Mouse (Mus musculus): Measurements from ENCODE around the gene Npas2.

DNA sequence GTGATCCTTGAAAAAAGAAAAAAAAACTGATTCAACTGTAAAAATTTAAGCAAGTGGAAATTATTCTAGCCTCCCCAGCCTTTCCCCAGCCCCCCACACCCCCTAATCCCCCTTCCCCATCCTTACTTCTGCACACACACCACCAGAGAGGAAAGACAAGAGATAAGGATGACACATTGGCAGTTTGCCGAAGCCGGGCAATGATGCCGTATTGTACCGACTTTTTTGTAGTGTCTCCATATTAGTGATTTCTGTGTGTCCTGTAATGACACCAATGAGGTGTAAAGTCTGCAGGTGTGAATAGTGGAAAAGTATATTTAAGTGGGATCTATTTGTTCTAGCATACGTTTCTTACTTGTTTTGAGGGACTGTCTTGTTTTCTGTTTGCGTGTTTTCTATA is 146.6 kb downstream of the Npas2 start:
- no peak for TF ChIP-seq CTCF (IDR thresholded peaks at IDR 0.05; ENCODE audit: borderline replicate concordance, insufficient read depth, low read depth, low read length)
- no peak for TF ChIP-seq POLR2A (IDR thresholded peaks at IDR 0.05; ENCODE audit: borderline replicate concordance, insufficient read depth, low read length)
